Mouse (Mus musculus) adrenal gland, postnatal 14 days (tissue): Measurements from ENCODE around the gene Tacc3. TPM values are rescaled to one million over a fixed set of nuclear protein-coding genes. Genes with fewer than 3 reads are reported as not detected.
A peak's percentile ranks its signal among the peaks of the same experiment; 100 is the strongest.

Source experiments
- DNase-seq: peaks from one replicate; pipeline ENCODE4 v3.0.0; 2021; ENCODE audit warnings: mixed read lengths
- long read RNA-seq, 2 experiments: library from polyadenylated mRNA; stranded (forward); transcript quantifications; one replicate each; pipeline ENCODE4 v2.0.0; 2021
- total RNA-seq: library from RNA; stranded (reverse); gene quantifications from 2 replicates; pipeline ENCODE4 v1.2.3, GENCODE M21; 2021

Gene Tacc3
- 16.8 and 23.8 TPM in 2 replicates for total RNA-seq
- long read RNA-seq, experiment 1, transcript Tacc3-203 (15 exons, 2,187 nt), result major isoform, 21 of 51 reads
- long read RNA-seq, experiment 1, partial matches to known transcripts, result 7 of 51 reads
- long read RNA-seq, experiment 1, other reads (novel, unspliced or antisense), result 23 of 51 reads
- long read RNA-seq, experiment 2, transcript Tacc3-203 (15 exons, 2,187 nt), result major isoform, 6 of 16 reads
- long read RNA-seq, experiment 2, partial matches to known transcripts, result 1 of 16 reads
- long read RNA-seq, experiment 2, other reads (novel, unspliced or antisense), result 9 of 16 reads

DNA sequence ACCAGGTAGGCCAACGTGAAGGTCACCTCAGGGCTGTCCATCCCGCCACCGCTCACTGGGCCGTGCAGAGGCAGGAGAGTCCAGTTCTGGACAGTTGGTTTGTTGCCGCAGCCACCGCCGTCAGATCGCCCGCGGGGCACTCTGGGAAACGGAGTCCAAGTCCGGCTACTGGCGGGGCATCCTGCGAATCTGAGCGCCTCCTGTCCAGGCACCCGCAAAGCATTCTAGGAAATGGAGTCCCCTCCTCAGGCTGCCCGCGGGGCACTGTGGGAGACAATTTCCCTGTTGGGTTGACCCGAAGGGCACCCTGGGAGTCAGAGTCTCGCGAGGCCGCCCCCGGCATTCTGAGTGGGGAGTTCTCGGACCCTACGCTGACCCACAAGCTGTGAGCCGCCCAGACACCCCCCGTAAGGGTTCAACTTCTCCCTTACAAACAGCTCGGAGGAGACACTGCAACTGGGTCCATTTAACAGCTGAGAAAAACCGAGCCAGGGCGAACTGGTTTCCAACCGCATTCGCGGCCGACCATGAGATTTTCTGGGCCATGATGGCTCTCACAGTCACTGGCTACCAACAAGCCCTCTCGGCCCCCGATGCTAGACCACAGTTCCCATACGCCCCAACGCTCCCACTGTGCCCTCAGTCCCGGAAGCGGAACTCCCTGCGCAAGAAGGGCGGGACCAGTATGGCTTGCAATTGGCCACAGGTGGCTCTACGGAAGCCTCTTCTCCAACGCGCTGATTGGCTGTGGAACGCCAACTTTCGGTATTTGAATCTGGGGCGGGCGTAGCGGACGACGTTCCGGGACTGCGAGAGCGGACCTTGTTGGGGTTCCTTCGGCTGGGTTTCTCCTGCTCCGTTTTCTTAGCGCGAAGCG, at the start of gene Tacc3, which contains the start of gene Tmem129:
Tacc3 (plus strand) TSS at position 342 of the 877 bp plus-strand sequence.
Tmem129 (minus strand) TSS at position 630 of the 877 bp plus-strand sequence.
- DNase-seq, result peak; percentile 99

DNA sequence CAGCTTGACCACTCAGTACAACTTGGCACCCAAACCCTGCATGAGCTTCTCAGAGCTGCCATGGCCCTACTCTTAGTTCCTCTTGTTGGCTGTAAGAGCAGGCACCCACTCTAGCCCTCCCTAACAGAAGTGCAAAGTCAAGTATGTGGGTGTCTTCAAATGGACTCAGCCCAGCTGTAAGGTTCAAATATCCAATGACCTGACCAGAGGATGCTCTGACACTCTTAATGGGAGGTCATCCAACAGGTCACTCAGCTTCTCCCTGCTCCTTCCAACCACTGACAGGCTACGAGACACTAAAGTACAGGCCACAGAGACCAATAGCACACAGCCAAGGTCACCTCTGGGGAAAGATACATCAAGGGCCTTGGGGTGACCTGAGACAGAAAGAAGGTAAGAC, 48.7 kb upstream of the Tacc3 start:
- no peak for DNase-seq

DNA sequence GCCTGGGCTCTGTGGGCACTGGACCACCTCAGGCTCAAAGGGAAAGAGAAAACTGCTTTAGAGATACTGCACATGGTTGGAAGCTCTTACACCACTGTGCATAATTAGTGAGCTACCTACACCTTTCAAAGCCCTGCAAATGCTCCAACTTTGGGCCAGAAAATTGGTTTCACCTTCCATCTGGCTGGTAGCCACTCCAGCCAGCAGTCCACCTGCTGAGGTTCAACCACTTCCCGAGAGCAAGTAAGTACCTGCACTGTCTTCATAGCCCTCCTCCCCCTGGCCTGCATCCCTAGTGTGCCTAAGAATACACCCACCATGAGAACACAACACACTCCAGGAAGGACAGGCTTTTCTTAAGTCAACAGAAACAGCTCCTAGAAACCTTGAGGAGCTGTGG, 46.1 kb upstream of the Tacc3 start:
- no peak for DNase-seq

DNA sequence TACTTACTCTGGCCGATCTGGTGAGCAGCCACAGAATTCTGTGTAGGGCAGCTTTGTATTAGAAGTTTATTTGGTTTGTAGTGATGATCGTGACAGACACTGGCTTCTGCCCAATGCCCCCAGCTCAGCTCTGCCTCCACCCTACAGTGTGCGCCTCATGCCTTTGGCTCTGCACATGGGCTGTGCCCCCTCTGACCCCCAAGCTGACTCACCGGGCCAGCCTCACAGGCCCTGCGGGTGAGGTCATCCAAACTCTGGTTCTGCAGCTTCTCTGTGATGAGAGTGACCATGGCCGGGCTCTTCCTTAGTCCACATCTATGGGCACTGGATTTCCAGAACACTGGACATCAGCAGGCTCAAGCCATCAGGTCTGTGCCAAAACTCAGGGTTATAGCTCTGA, 43.5 kb upstream of the Tacc3 start:
- peak; percentile 62 for DNase-seq

DNA sequence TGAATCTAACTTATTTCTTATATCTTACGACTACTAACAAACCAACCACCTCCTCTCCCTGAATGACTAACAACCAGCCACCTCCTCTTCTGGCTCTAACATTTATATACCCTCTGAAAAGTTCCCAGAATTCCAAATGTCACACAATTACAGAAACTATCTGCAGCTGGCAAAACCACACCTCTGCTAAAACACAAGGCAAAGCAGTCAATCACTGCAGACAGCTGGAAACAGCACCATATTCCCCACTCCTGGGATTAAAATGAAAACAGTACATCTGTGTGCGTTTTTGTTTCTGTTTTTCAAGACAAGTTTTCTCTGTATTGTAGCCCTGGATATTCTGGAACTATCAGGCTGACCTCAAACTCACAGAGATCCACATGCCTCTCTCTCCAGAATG, 35.3 kb upstream of the Tacc3 start:
- no peak for DNase-seq

DNA sequence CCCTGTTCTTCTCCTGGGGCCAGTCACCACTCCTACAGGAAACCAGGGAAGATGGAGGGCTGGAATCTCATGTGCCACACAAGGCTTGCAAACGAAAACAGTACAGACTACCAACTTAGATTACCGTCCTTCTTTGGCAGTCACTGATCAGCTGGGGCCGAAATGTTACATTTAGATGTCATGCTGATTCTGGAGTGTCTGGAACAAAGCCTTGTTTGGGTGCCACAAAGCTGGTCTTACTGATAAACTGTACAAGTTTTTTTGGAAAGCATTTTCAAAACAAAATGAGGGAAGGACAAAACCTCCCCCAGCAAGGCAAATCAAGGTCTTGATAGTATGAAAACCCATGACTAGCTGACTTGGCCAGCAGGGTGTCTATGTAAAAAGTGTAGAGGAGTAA, 34.2 kb upstream of the Tacc3 start:
- DNase-seq, result no peak

DNA sequence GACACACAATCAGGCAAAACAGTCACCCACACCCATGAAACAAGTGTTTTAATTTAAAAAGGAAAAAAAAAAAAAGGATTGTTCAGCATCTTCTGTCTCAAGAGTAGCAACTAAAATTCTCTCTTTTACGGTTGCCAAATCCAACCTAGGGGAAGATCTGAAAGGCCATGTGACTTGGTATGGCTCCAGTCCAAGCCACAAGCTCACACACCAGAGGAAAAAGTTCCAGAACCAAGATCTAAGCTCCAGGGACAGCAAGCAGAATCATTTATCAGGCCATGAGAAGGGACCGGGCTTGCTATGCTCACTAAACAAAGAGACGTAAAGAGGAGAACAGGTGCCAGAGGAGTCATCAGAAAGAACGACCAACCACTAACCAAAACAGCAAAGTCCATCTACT, 30.0 kb upstream of the Tacc3 start:
- peak; percentile 43 for DNase-seq

DNA sequence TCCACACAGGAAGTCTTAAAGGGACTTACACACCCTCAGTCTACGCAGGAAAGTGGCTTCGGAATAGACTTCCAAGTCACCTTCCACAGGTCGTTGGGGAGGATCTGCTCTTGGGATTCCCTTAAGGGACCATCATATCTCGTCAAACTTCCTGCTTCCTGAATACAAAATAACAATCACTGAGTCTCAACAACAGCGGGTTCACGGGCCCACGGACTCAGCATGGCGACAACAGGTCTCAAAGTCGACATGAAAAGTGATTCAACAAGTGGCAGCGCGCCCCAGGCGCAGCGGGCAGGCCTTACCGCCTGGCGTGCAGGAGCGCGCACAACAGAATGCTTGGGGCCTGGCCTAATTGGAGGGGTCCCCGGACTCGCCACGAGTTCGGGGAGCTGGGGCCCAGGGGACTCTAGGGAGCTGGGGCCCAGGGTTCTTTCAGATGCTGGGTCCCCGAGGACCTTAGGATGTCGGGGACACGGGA, 29.1 kb upstream of the Tacc3 start:
- peak; percentile 72 for DNase-seq

DNA sequence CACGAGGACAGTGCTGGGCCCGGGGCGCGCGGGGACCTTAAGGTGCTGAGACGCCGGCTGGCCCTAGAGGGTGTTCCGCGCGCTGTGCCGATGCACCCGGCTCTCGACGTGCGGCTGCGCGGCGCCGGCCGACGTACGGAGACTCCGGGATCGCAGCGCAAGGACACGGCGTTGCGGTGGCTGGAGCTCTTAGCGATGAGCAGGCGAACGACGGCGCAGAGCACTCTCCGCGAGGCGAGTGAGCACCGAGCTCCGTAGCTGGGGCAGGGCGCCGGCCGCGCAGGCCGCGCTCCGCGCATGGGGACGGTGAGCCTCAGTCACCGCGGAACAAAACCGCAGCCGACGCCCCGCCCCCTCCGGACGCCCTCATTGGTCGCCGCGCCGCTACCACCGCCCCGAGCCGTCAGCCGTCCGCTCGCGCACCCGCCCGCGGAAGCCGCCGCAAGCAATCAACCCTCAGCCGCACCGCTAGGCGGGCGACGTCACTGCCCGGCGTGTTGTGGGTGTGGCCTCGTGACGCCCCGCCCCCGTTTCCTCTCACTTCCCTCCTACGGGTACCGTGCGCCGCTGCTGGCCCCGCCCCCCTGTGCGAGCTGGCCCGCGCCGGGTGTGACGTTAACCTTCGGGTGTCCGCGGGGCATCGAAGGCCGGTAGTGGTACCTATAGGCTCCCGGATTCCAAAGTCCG, 28.5 kb upstream of the Tacc3 start, which contains the start of the genes Fam53a and Gm9903:
Fam53a (minus strand) TSS at position 335 of the 687 bp plus-strand sequence.
Gm9903 (plus strand) TSS at position 625 of the 687 bp plus-strand sequence.
- peak; percentile 100 for DNase-seq

DNA sequence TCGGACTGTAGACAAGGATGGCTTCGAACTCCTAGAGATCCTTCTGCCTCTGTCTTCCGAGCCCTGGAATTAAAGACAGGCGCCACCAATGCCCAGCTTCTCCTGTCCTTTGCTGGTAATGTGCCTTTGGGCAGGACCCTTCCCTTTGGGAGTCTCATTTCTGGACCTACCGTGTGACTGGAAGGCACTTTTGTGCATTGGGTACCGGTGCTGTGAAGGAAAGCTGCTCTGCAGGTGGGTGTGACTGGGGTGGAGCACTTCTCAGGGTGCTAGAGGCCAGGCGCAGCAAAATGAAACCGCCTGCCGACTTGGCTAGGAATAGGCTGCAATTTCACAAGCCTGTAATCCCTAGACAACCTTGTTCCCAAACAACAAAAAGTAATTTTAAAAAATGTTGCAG, 27.9 kb upstream of the Tacc3 start:
- DNase-seq, result peak; percentile 61

DNA sequence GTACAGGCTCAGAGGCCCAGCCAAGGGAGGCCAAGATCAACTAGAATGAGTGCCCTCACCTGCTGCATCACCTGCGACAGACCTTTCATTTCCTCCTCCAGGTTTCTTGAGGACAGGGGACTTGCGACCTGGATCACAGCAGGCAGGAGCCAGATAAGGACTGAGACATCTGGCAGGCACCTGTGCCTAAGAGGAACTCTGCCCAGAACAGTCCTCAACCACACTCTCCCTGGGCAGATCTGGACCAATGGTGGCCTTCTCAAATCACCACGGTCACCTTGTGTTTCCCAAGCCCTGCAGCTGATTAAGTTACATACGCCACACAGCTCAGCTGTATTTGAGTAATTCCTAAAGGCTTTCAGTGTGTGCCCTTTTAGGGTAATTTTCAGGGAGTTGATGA, 27.3 kb upstream of the Tacc3 start:
- DNase-seq, result peak; percentile 21

DNA sequence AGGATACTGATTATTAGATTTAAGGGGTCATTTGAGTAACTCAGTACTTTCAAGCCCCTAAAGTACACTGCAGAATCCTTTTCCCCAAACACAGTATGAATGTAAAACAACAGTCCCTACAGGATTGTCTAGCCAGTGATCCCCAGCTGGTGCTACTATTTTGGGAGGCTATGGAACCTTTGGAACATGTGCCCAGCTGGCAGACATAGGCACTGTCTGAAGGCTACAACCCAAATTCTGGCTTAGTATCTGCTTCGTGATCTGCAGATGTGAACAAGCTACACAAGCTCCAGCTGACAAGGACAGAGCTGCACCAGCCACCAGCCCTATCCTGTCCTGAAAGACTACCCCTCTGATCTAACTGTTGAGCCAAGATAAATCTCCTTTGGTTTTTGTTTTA, 25.4 kb upstream of the Tacc3 start:
- no peak for DNase-seq

DNA sequence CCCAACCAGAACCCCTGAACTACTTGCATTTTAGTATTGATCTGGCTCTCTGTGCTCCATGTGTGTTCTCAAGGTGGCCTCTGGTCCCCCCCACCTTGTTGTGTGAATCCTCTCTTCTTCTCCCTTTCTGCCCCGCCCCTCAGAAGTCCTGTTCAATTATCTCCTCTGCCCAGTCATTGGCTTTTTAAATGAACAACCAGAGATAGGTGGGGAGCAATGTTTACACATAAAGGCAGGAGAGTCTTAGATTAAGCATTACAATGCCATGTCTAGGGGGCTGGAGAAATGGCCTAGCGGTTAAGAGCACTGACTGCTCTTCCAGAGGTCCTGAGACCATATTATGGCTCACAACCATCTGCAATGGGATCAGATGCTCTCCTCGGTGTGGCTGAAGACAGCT, 22.6 kb upstream of the Tacc3 start:
- no peak for DNase-seq

DNA sequence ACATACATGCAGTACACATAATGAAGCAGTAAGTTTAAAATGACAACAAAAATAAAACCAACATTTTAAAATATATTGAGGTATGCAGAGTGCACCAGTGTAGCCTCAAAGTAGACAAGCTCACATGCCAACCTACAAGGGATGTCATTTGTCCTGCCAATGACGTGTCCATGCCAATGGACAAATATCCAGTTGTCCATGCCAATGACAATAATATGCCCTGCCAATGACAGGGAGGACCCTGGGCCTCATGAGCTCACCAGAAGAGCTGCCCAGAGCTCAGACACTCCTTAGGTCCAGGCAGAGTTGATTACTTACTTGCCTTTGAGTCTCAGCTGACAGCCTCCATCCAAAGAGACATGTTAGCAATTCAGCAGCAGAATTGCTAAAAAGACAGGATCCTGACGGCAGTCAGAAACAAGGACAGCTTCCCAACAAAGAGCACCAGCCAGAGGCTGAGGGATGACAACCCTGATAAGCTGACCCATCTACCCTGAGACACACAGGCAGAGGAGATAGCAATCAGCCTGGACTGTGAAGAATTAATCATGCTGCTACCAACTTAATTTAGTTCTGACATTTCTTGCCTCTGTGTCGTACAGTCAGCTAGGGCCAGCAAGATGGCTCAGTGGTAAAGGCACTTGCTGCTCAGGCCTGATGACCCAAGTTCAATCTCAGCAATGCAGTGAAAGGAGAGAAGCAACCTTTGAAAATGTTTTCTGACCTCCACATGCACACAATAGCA, 20.1 kb upstream of the Tacc3 start:
- no peak for DNase-seq

DNA sequence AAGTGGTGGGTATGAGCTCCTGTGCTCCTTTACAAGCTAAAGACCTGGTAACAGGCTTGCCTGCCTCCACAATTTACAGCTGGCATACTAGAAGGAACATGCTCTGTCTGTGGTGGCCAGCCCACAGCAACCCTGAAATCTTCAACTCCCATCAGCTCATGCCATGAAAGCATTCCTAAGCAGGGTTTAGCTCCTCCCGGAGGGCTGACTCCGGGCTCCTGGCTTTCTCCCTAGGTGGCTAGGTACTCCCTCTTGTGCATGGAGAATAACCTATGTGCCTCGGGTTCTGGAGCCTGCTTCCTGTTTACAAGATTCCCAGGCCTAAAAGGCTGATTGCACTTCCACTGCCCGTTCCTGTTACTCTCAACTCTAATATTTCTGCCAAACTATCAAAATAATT, 19.1 kb upstream of the Tacc3 start:
- DNase-seq, result no peak

DNA sequence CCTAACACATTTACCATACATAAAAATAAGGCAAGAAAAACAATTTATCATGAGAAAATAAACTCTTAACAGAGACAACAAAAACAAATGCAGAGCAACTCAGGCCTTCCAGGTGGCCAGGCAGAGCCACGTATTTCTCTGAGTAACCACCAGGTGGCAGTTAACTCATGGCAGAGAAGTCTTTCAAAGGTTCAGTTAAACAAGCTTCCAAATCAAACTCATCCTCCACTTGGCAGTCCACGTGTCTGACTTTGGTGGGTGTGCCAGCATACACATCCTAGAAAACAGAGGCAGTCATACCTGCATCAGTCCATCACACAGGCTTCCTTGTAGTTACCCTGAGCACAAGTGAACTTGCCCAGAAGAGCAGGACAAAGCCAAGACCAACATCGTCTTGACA, 17.3 kb upstream of the Tacc3 start:
- DNase-seq, result peak; percentile 59

DNA sequence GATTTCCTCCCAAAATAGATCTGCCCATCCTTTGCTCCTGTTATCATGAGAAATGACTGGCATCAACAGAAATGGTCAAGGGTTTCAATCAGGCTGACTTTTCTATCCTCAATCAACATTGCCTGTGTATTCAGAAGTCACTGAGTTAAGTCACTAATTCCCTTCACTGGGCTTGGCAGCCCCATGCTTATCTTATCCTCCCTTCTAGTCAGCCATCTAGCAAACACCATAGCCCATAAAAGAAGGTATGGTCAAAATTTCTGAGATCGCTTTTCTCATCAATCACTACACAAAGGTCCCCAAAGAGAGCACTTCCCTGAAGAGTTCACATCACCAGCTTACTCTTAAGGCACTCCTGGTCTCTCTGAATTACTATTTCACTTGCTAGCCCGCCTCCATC, 6.9 kb upstream of the Tacc3 start:
- no peak for DNase-seq

DNA sequence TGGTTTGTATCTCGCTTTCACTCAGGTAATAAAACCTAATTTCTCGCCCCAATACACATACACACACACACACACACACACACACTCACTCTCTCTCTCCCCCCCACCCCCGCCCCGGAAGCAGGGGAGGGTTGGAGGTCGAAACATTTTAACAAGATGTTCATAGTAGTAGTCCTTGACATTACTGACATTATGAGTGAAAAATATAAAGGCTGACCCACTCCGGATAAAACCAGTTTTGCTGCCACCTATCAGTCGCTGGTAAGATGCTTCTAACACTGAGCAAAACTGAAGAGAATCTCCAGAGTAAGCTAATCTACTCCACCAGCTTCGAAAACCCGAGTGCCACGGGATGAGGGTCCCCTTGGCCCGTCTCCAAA, 6.4 kb upstream of the Tacc3 start:
- peak; percentile 48 for DNase-seq

DNA sequence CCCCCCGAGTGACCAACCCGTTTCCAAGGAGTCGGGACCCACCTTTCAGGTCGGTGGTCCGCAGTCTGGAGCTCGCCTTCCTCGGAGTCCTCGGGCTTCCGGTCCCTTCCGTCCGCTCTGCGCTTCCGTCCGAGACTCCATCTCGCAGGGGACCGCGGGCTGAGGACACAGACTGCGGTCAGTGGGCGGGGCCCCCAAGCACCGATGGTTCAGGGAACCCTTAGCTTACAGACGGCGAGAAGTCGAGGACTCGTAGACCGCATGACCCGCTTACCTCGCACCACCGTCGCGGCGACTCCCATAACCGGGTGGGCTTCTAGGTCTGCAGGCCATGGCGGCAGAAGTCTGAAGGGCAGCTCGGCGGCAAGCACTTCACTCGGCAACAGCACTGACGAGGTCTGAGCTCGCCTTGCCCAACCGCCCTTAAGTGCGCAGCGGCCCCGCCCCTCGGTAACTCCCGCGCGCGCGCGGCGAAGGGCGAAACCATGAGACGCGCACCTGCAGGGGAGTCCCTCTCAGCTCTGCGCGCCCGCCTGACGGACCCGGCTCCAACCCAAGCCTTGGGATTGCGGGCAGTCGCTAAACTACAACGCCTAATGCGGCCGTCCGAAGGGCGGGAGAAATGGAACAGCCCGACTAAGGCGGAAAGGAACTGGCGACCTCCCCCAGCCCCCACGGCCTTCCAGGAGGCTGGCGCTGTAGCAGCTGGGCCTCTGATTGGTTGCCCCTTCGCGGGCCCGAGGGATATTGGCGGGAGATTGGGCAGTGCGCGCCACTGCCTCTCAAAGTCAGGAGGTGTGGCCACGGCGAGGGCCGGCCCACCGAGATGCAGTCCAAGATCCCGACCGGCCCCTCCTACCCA, 5.8 kb upstream of the Tacc3 start, which contains the start of gene Slbp:
Slbp (minus strand) TSS at position 654 of the 862 bp plus-strand sequence.
- peak; percentile 98 for DNase-seq

DNA sequence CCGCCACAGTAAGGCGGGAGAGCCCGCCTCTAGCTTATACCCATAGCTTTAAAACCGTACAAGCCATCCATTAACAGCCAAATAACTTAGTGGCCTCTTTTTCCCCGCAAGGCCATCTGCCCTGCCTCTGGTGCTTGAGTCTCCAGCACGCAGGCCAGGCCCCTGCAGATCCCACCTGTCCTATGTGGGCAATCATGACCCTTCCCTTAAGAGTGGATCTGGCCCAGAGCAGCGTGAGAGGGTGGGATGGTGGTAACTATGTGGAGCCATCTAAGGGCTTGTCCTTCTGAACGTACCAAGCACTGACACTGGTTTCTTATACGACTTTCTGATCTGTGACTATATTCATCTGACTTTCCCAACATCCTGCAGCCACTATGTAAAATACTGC, 5.2 kb upstream of the Tacc3 start:
- DNase-seq, result no peak

DNA sequence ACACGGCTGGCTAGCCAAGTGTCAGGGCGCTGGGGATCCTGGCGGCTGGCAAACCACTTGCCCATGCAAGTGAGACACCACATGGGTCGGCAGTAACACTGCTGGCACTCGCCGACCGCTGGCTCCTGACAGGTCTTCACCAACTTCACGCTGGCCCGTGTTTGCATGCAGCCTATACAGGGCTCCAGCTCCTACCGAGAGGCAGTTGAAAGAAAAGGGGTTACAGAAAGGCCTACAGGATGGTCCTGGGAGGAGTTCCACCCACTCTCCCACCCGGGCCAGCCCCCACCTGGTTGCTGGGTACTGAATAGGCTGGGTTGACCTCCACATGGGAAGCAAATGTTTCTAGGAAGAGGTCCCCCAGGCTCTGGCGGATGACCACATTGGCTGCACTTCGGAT, 3.5 kb upstream of the Tacc3 start:
- DNase-seq, result no peak
